Mouse (Mus musculus) hindbrain, embryonic 11.5 days (tissue): ENCODE data around the gene Tlr7. TPM values are rescaled to one million over a fixed set of nuclear protein-coding genes. Genes with fewer than 3 reads are reported as not detected.

ENCODE experiments used
- ATAC-seq: fragments of 200-750 bp; cut with Nextera tagmentation; 2 replicates; pipeline ENCODE4 v1.8.0; 2017; ENCODE audit warnings: mild to moderate bottlenecking, moderate TSS enrichment, moderate library complexity; ENCODE audit not compliant: low FRiP score
- DNase-seq: peaks from one replicate; pipeline ENCODE4 v3.0.0-alpha.2; 2015; ENCODE audit warnings: low spot score
- H3K27ac ChIP-seq: fragments of 300-500 bp; sonication (generic); 2 replicates; pipeline ENCODE4 v1.5.1; 2014; ENCODE audit warnings: mild to moderate bottlenecking, low read depth, low read length
- H3K27me3 ChIP-seq: fragments of 300-500 bp; sonication (generic); 2 replicates; pipeline ENCODE4 v1.6.1; 2014; ENCODE audit warnings: mild to moderate bottlenecking, low read length, moderate library complexity, mixed read lengths; ENCODE audit not compliant: control insufficient read depth, insufficient read depth
- H3K36me3 ChIP-seq: fragments of 300-500 bp; sonication (generic); 2 replicates; pipeline ENCODE4 v1.6.1; 2014; ENCODE audit warnings: mild to moderate bottlenecking, low read length, moderate library complexity, mixed read lengths; ENCODE audit not compliant: control insufficient read depth, insufficient read depth
- H3K4me1 ChIP-seq: fragments of 300-500 bp; sonication (generic); replicated peaks from 2 replicates; pipeline ENCODE4 v1.6.1; 2014; ENCODE audit warnings: low read length, mixed read lengths; ENCODE audit not compliant: control insufficient read depth, insufficient read depth
- H3K4me2 ChIP-seq: fragments of 300-500 bp; sonication (generic); replicated peaks from 2 replicates; pipeline ENCODE4 v1.6.1; 2014; ENCODE audit warnings: mild to moderate bottlenecking, low read depth, low read length
- H3K4me3 ChIP-seq: fragments of 300-500 bp; sonication (generic); 2 replicates; pipeline ENCODE4 v1.5.1; 2014; ENCODE audit warnings: low read depth, low read length
- H3K9ac ChIP-seq: fragments of 300-500 bp; sonication (generic); 2 replicates; pipeline ENCODE4 v1.6.1; 2014; ENCODE audit warnings: low read depth, low read length
- H3K9me3 ChIP-seq: fragments of 300-500 bp; sonication (generic); 2 replicates; pipeline ENCODE4 v1.6.1; 2016; ENCODE audit warnings: low read length; ENCODE audit not compliant: control insufficient read depth
- WGBS: fragments of 180-500 bp; shearing (Covaris S2); extraction: QIAGEN DNeasy Blood & Tissue Kit; methylation state at CpG from one replicate; pipeline ENCODE4 v1.1.7; 2014; 5-methylcytosine and 5-hydroxymethylcytosine counted together
- polyA plus RNA-seq: library from polyadenylated mRNA; unstranded; fragments of >200 nt; fragmentation: Nextera tagmentation; extraction: Ambion mirVana; gene quantifications from 2 replicates; pipeline ENCODE4 v1.2.1, GENCODE M21; 2014

Tlr7 gene
- polyA plus RNA-seq, 1 experiment from 2014 or later, result 1.1 TPM

- no peak overlapping the region for H3K27ac ChIP-seq
- H3K9me3 ChIP-seq, result no peaks in the 10 kb centered on the region
- DNase-seq (no peak), ATAC-seq (no peak)
- H3K9ac ChIP-seq, result no peak overlapping the region
- no peaks in the 10 kb centered on the region for H3K36me3 ChIP-seq
- WGBS, result 86% methylated on average over 4 of the region's 4 CpGs
- H3K4me1 ChIP-seq, result no peaks in the 10 kb centered on the region
- no peak overlapping the region for H3K4me3 ChIP-seq
- no peak overlapping the region for H3K4me2 ChIP-seq
- peaks cover 2% of the 10 kb centered on the region; the same call in 1 of the 2 replicates for H3K27me3 ChIP-seq
Measured at GRCm38 (mm10) chrX:167263530-167263929, 66.8 kb downstream of the Tlr7 start.

Other genes with a start within 250 kb of the Tlr7 start
- gene Tmsb4x, start 121.2 kb downstream of the Tlr7 start, polyA plus RNA-seq, result 6,076 and 6,498 TPM in 2 replicates
- not detected in 2 replicates for gene Tlr8, start 66.2 kb downstream of the Tlr7 start, polyA plus RNA-seq
- gene Prps2, start 52.2 kb upstream of the Tlr7 start, polyA plus RNA-seq, result 17.6 and 18.3 TPM in 2 replicates